Mouse (Mus musculus) R1 (cell line): ENCODE data around the gene Fga.

Source experiments
- DNase-seq: peaks from one replicate; pipeline ENCODE4 v3.0.0-alpha.2; 2018; ENCODE audit warnings: low read depth, low spot score

The Fga gene

DNA sequence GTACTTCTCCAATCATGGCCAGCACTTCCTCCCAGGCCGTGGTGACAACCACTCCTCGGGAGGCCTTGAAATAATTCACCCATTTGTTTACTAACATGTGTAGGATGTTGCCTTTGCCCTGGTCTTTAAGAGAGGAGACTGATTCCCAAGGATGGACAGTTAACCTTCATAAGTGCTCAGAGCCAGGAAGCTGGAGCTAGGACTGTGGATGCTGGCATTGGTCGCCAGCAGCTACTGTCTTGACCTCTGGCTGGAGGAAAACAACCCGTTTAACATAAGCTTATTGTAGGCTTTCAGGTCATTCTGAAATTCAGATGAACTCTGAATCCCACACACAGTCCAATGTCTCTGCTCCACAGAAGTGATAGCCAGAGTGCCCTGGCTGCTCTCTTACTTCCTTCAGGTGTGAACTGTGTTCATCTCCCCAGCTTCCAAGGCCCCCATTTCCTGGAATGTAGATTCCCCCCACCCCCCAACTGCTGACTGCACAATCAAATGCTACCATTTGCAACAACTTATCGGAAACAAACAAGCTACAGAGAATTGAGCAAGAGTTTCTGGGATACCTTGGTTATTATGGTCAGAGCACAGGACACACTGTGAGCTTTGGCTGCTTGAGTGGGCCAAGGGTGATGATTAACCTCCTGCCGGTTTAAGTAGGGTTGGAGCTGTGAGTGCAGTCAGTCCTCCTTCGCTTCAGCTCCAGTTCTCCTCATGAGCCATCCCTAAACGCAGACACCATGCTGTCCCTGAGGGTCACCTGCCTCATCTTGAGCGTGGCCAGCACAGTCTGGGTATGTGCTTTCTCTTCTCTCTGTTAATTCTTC, at the start of gene Fga:
TSS of gene Fga (plus strand) at position 602 of the 827 bp plus-strand sequence.
- DNase-seq, result no peak

DNA sequence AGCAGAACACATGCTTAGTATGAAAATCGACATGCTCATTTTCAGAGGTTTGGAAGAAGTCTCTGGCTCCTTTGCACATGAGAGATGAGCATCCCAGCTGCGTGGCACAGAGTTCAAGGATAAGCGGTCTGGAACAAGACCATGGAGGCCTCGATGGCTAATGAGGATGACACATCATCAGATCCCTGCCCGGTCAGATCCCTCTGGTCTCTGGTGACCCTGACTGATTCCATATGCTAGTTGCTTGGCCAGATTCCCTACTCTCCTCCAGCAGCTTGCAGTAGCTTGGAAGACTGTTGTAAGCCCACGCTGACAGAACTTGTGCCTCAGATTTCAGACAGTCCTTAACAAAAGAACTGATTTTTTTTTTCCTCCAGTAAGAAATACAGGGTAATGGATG, 45.1 kb upstream of the Fga start:
- no peak for DNase-seq

DNA sequence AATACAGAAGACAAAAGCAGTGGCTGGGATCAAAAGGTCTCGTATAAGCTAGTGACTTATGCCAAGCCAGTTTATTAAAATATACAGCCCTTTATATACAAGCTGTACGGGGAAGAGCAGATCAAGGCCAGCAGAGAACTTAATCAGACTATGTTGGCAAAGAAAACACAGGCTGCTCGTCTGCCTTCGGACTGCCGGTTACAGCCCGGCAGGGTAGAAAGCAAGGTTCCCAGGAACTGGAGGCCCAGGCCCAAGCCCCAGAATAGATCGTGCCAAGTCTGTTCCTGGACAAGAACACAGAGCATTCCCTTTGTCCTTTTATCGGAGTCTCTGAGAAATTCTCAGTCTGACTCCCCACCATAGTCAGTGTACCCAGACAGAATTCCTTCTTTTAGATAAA, 44.0 kb upstream of the Fga start:
- DNase-seq, result no peak

DNA sequence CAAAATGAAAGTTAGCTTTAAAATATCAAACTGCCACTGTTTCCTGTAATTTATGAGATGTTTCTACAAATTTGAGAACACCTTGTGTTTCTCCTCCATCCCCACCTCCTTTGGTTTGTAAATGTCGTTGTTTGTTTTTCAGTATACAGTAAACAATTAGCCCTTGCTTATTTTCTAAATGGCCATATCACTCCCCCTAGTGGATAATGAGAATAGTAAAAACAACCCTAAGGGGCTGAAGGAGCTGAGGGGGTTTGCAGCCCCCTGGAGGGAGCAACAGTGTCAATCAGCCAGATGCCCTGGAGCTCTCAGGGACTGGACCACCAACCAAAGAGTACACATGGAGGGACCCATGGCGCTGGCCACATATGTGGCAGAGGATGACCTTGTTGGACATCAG, 41.0 kb upstream of the Fga start:
- DNase-seq, result peak; percentile 27

DNA sequence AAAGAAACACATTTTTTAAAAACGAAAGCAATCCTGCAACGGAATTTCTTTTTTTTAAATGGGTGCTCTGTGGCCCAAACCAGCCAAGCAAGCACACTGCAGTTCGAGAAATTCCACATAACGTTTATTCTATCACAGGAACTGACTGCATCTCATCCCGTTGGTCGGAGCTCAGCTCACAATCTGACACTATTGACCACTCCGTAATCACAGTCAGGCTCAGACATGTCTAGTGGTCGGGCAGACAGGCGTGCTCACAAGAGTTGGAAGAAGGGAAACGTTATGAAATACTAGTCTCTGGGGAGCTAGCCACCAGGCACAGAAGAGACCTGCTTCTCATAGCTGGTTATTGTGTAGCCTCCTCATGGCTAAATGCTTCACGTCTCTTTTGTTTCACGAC, 33.9 kb upstream of the Fga start:
- no peak for DNase-seq

DNA sequence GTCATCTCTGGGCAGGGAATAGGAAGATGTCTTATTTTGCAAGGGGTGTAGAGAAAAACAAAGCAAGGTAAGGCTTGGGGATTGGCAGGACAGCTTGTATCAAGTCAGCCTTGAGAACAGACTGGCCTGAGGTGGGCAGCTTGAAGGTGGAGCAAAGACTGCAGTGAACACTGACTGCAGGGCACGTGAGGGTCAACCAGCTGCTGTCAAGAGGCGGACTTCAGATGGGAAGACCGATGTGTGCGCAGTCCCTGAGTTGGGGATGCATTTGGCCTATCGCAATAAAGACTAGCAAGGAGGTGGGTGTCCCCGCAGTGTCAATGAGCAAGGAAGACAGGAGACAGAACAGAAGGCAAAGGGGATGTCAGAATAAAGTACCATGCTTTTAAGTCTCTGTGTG, 32.9 kb upstream of the Fga start:
- no peak for DNase-seq

DNA sequence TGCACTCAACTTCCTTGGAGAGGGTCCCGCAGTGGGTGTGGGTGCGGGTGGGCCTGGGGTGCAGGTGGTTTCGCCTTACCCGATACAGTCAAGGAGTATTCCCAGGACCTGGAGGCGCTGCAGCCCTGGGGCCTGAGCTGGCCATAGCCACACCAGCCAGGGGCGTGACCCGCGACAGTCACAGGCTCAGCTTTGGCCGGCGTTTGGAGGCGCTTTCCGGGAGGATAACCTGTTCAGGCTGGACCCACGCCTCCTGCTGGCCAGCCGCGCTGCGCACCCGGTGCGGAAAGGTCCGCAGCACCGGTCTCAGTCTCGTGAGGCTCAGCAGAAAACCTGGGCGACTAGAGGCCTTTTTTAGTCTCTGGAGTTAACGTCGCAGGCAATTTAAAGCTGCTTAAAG, 30.5 kb upstream of the Fga start:
- DNase-seq, result peak; percentile 48

DNA sequence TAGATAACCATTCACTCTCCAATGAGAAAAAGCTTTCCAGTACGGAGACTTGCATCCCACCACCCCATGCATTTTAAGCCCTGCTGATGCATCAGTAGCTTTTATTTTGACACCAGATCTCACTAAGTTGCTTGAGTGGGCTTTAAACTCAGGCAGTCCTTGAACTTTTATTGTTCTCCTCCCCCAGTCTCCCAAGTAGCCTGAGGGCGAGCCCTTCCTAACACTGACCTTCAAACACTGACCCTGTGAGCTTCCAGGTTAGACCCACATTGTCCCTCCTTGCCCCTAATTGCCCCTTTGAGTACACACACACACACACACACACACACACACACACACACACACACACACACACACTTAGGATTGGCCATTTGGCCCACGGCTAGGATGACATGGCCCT, 29.2 kb upstream of the Fga start:
- DNase-seq, result no peak

DNA sequence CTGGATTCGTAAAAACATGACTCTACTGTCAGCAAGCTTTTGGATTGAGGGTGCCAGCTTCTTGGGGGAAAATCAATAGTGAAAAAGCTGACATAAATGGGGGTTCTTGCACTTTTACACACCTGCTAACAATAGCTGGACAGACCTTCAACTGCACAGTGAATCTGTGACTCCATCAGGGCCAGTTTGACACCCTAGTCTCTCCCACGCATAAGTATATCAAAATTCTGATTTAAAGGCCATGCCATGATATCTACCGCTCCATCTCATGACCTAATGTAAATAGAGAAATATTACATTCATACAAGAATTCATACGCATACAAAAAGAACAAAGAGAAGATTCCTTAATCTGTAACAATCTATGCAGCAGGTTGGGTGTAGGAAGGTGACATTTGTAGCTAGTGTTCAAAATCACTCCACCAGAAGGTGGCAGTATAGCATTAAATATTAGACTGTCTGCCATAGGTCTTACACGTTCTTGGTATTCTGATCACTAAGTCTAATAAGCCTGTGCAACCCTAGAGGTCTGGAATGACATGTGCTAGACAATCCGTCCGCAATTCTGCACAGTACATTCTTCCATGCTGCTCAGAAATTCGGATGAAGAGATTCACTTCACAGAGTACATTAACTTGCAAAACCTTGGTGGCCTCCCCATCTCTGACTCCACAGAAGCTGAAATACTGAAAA, 27.0 kb upstream of the Fga start:
- DNase-seq, result peak; percentile 64

DNA sequence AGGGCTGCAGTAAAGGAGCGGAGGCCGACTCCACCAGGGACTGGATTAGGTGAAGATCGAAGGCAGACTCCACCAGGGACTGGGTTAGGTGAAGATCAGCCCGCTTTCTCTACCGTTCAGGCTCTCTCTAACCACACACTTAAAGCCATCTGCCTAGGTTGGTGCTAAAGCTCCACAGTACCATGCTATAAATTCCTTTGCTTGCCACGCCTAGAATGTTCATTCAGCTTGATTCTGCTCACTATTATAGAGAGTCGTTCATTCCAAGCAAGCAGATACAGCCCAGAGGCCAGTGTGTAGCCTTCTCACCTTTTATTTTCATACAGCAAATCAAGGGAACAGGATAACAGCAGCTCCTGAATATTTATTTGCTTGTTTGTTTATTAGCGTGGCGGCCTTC, 25.9 kb upstream of the Fga start:
- DNase-seq, result no peak

DNA sequence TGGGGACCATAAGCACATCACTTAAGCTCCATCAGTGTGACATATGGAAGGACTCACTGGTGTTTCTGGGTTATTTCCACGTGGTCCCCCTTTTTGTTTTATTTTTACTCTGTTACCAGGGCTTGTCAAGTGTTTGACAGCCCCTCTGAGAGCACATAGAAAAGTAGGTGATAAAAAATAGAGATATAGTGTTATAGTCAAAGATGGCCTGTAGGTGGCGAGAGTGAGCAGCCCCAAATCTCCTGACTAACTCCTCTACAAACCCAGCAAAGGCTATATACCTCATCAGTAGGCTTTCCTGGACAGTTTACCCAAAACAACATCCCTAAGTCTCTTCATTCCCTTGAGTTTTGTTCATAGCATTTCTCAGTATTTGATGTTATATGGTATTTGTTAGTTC, 23.7 kb upstream of the Fga start:
- DNase-seq, result peak; percentile 56

DNA sequence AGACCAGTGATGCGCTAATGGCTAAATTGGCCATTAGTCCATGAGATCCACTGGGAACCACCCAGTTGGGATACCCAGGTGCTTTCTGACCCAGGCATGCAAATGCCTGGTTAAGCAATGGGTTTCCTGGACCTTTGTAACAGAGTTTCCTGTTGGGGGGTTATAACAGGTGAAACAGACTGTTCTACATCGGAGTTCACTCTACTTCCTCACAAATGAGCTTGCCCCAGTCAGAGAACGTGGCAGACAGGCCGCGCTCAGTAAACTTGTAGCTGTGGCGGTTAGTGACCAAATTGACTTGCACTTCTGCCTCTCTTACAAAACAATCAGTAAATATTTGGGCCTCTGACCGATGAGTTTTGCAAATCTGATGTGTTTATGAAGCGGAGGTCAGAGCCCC, 22.8 kb upstream of the Fga start:
- no peak for DNase-seq

DNA sequence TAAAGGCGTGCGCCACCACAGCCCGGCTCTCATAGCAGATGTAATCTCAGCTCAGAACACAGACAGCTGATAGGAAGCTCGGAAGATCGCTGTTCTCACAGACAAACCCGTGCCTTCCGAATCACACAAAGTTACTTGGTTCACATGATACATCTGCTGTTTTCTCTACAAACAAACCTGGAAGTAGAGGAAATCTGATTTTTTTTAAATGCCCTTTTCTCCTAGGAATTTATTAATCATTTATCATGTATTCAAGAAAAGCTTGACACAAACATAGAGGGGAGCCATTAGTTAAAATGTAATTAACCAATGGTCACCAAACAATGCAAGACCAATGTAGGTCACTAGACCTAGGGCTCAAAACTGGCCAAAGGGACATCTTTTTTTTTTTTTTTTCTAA, 21.1 kb upstream of the Fga start:
- DNase-seq, result no peak

DNA sequence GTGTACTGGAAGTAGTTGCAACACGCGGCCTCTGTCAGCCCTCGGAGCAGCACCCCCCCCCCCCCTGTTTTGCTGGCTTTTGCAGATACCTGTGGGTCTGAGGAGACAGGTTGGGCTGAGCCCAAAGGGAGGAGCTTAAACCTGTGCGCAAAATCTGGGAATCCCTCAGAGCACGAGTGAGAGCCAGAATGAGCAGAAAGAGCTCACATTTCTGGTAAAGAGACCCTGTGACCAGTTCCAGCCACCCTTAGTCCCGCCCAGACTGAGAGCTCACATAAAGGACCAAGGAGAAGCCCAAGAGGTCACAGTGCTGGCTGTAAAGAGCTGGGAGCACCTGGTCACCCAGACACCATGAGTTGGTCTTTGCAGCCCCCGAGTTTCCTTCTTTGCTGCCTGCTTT, 18.3 kb upstream of the Fga start, which contains the start of gene Fgg:
TSS of gene Fgg (plus strand) at position 168 of the 400 bp plus-strand sequence.
- no peak for DNase-seq

DNA sequence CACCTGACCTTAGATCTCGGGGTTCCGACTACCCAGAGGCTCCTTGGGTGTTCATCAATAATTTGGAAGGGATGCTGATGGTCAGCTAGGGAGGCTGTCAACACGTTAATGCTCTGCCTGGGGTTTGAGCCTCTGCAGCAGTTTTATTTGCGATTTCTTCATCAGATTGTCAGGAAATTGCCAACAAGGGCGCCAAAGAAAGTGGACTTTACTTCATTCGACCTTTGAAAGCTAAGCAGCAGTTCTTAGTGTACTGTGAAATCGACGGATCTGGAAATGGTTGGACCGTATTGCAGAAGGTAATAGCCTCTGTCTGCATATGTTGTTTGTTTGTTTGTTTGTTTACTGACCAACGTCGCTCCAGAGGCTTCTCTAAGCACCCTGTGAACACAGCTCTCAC, 15.6 kb upstream of the Fga start:
- no peak for DNase-seq

DNA sequence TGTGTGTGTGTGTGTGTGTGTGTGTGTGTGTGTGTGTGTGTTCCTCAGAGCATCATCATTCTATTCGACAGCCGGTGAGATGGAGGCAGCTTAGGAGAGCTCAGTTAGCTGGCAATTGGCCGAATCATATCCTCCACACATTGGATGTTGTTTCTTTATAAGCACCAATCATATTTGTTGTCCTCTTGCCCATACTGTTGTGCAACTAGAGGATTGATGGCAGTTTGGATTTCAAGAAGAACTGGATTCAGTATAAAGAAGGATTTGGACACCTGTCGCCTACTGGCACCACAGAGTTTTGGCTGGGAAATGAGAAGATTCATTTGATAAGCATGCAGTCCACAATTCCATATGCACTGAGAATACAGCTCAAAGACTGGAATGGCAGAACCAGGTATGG, 14.7 kb upstream of the Fga start:
- DNase-seq, result no peak

DNA sequence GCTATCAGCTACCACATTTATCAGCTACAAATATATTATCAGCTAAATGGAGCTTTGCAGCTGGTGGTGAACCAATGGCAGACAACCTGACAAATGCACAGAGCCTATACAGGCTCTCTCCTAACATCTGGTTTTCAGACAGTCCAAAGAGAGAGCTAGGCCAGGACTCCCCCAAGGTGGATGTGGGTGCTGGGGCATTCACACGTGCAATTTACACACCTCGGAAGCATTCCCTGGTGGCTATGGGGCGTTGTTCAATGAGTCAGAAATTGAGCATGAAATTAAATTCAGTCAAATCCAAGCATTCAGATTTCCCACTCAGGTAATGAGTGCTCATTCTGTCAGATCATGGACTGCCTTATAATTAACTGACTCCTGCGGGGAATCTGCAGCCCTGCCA, 14.3 kb upstream of the Fga start:
- no peak for DNase-seq

DNA sequence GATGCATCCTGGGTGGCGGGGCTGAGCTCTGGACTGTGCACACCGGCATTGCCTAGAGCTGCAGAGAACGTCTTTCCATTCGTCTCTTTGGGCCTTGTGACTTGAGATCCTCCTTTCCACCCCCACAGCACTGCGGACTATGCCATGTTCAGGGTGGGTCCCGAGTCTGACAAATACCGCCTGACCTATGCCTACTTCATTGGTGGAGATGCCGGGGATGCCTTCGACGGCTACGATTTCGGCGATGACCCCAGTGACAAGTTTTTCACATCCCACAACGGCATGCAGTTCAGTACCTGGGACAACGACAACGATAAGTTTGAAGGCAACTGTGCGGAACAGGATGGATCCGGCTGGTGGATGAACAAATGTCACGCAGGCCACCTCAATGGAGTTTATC, 13.2 kb upstream of the Fga start:
- peak; percentile 35 for DNase-seq

DNA sequence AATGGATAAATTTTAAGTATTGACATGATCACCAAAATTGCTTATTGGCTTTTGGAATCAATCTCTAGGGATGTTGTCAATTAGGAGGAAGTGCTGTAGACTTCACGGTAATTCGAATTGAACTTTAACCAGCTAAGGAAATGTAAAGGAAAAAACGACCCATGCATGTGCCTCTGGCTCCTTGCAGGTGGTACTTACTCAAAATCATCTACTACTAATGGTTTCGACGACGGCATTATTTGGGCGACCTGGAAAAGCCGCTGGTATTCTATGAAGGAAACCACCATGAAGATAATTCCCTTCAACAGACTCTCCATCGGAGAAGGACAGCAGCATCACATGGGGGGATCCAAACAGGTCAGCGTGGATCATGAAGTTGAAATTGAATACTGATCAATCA, 11.9 kb upstream of the Fga start:
- no peak for DNase-seq

DNA sequence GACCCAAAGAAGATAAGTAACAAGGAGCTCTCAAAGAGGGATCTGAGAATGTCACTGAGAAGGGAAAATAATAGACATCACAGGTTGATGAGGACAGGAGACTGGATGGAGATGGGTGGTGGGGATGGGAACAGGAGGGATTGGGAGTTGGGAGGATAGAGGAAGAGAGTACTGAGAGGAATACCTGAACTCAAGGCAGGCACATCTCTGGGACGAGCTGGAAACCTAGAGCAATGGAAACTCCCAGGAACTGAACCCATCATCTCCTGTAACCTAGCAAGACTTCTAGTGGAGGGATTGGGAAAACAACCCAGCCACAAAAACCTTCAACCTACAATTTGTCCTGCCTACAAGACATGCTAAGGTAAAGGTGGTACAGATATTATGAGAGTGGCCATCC, 9.6 kb upstream of the Fga start:
- DNase-seq, result no peak

DNA sequence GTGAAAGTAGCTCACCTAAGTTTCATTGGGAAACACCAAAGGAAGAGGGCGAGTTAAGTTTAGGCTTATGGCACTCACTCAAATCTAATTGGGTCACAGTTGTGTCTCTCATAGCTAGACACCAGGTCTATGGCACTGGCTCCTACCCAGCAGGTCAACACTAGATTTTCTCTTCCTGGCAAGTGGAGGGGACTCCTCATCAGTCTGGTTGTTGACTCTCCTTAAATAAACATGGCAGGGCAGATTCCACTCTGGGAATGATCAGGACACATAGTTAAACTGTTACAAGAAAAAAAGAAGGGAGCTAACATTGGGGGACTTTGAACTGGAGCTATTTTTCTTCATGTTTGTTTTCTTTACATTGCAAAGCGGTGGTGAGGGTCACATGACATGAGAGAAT, 5.5 kb upstream of the Fga start:
- DNase-seq, result no peak

DNA sequence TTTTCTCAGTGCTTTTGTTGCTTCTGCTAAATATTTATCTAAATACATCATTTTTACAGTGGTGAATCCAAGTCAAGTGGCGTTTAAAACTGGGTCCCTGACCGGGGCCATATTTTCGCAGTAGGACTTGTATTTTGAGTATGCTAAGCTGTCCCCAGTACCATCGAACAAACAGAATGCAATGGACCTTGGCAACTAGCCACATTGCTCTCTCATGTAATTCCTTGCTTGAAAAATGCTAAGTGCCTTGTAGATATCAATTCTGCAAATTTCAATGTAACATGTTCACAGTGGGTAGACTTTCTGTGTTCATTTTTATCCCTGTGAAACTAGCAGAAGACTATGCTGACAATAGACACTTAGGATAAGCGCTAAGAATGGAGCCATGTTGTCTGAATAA, 4.7 kb upstream of the Fga start:
- no peak for DNase-seq

DNA sequence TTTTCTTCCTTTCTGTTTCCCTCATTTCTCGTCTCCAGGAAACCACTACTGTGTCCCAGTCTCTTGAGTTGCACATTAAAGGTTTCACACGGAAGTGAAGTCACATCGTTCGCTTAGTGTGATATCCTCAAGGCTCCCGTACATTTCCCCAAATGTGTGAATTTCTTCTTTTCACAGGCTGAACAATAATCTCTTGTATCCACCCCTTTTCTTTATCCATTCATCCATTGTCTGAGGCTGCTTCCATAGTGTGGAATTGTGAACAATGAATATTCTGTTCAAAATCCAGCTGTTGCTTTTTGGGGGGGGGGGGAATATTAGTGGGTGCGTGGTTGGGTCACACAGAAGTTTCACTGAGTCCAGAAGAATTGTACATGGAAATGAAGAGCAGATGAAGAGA, 840 bp upstream of the Fga start:
- no peak for DNase-seq
